Mouse (Mus musculus) activated CD4-positive, CD25-positive, alpha-beta regulatory T cell (primary cell): ENCODE data around the gene Sos1. TPM values are rescaled to one million over a fixed set of nuclear protein-coding genes. Genes with fewer than 3 reads are reported as not detected.

Experiments
- polyA plus RNA-seq, 2 experiments: library from polyadenylated mRNA; unstranded; fragments of 100-300 nt; shearing (Covaris generic); gene quantifications; one replicate each; pipeline ENCODE4 v1.2.1; 2017

The Sos1 gene
- 10 to 100 TPM in 1 of 2 experiments, 1 to 10 TPM in 1; 9.7 to 10.2 TPM for polyA plus RNA-seq

GRCm38 (mm10) chr17:80480031-80480854 lies at the start of gene Sos1:
Sos1 (minus strand) TSS chr17:80480453.

GRCm38 (mm10) chr17:80372989-80373725 lies 107.1 kb downstream of the Sos1 start, which contains the start of gene Gm10190:
Gm10190 (minus strand) TSS chr17:80373541.

Other genes with a start within 250 kb of the Sos1 start
- 1 to 10 TPM; 1.2 to 3.6 TPM for gene Morn2, start 190.2 kb downstream of the Sos1 start, polyA plus RNA-seq
- 10 to 100 TPM; 17.7 to 20.0 TPM for gene Dhx57, start 190.0 kb downstream of the Sos1 start, polyA plus RNA-seq
- 1 to 10 TPM; 1.2 to 2.6 TPM for gene Arhgef33, start 173.0 kb downstream of the Sos1 start, polyA plus RNA-seq
- not detected for gene Gm10190, start 106.9 kb downstream of the Sos1 start, polyA plus RNA-seq
- gene Cdkl4, start 97.4 kb upstream of the Sos1 start, polyA plus RNA-seq: under 1 TPM; 0.21 to 0.41 TPM
- gene Map4k3, start 248.0 kb upstream of the Sos1 start, polyA plus RNA-seq: 10 to 100 TPM in 1 of 2 experiments, 1 to 10 TPM in 1; 9.6 to 13.6 TPM